Mouse (Mus musculus): Measurements from ENCODE around the gene Gtf2ird1. TPM values are rescaled to one million over a fixed set of nuclear protein-coding genes. Genes with fewer than 3 reads are reported as not detected.
"Not testable (repeated sequence)": the region's sequence is repeated elsewhere in the genome, so short reads cannot be mapped to it uniquely, and the experiment has no call there.

Gene Gtf2ird1
- polyA plus RNA-seq, 1 experiment = 80.1 TPM

GRCm38 (mm10) chr5:134464225-134464624, 7.7 kb upstream of the Gtf2ird1 start:
- Histone ChIP-seq H3K4me1 (ENCODE audit: control insufficient read depth, insufficient read depth, insufficient read length, low read length) (no peaks in the 10 kb centered on the region), H3K27ac (replicated peaks; ENCODE audit: low read depth, low read length) (no peak overlapping the region), H3K4me3 (ENCODE audit: insufficient read depth, low read depth, low read length) (no peak overlapping the region)

DNA sequence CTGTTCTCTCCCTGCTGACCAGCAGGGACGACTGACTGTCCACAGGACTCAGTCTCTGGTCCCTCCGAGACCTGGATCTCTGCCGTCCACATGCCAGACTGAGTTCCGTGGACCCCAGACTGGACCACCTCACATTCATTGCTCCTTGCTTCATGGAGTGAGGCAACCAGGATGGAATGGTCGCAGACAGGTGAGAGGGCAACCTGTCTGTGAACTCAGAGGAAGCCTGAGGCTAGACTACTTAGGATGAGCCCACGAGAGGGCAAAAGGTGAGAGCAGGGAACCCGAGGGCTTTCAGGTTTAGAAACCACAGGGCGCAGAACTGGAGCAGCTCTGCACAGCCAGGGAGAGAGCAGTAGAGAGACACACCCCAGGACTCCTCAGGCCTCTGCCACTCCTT, 6.2 kb upstream of the Gtf2ird1 start:
- Histone ChIP-seq H3K4me1 (ENCODE audit: control insufficient read depth, insufficient read depth, insufficient read length, low read length) (no peaks in the 10 kb centered on the region), H3K4me3 (ENCODE audit: insufficient read depth, low read depth, low read length) (no peak overlapping the region), H3K27ac (replicated peaks; ENCODE audit: low read depth, low read length) (no peak overlapping the region)

DNA sequence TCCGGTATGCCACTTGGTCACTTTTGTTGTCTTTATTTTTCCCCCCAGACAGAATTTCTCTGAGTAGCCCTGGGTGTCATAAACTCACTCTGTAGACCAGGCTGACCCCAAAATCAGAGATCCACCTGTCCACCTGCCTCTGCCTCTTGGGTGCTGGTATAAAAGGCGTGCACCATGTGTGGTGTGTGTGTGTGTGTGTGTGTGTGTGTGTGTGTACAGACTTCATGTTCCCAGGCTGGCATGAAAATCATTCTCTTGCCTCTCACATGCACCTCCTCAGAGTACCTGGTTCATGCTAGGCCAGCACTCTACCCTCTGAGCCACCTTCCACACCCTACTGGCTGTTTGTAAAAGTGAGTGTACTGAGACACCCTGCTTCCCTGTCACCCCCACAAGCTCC, 5.8 kb upstream of the Gtf2ird1 start:
- no peak overlapping the region for H3K27ac ChIP-seq (replicated peaks; ENCODE audit: low read depth, low read length)
- no peaks in the 10 kb centered on the region for H3K4me1 ChIP-seq (ENCODE audit: control insufficient read depth, insufficient read depth, insufficient read length, low read length)
- no peak overlapping the region for H3K4me3 ChIP-seq (ENCODE audit: insufficient read depth, low read depth, low read length)

GRCm38 (mm10) chr5:134460546-134460945, 4.0 kb upstream of the Gtf2ird1 start:
- H3K4me3 ChIP-seq (ENCODE audit: insufficient read depth, low read depth, low read length) = no peak overlapping the region
- no peak overlapping the region for H3K27ac ChIP-seq (replicated peaks; ENCODE audit: low read depth, low read length)
- H3K4me1 ChIP-seq (ENCODE audit: control insufficient read depth, insufficient read depth, insufficient read length, low read length) = no peaks in the 10 kb centered on the region

GRCm38 (mm10) chr5:134459096-134459495, 2.6 kb upstream of the Gtf2ird1 start:
- Histone ChIP-seq H3K4me3 (ENCODE audit: insufficient read depth, low read depth, low read length) (no peak overlapping the region), H3K4me1 (ENCODE audit: control insufficient read depth, insufficient read depth, insufficient read length, low read length) (no peaks in the 10 kb centered on the region), H3K27ac (replicated peaks; ENCODE audit: low read depth, low read length) (peak overlapping the region; percentile 58)

DNA sequence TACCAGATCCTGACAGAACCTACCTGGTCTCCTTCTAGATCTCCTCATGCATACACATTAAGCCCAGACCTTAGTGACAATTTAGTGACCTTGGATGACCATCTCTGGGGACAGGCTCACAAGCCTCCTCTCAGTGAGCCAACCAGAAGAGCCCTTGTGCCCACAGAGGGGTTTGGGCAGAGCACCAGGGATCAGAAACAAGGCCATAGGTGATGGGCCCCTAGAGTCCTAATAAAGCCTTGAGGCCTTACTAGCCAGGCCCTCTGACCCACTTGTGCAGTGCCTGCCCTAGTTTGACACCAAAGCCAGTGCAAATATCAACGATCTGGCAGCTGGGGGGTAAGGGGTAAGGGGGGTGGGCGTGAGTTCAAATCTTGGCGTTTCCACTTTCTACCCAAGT, 1.9 kb upstream of the Gtf2ird1 start:
- H3K4me3 ChIP-seq (ENCODE audit: insufficient read depth, low read depth, low read length) = peak overlapping the region; percentile 9
- H3K27ac ChIP-seq (replicated peaks; ENCODE audit: low read depth, low read length) = peak overlapping the region; percentile 89
- H3K4me1 ChIP-seq (ENCODE audit: control insufficient read depth, insufficient read depth, insufficient read length, low read length) = no peaks in the 10 kb centered on the region

- no peaks in the 10 kb centered on the region for H3K4me1 ChIP-seq (ENCODE audit: control insufficient read depth, insufficient read depth, insufficient read length, low read length)
- no peak overlapping the region; the same call in 1 of the 2 replicates for H3K4me3 ChIP-seq (ENCODE audit: insufficient read depth, low read depth, low read length)
- peak overlapping the region; percentile 88 for H3K27ac ChIP-seq (replicated peaks; ENCODE audit: low read depth, low read length)
Observed at GRCm38 (mm10) chr5:134457371-134457770, 855 bp upstream of the Gtf2ird1 start.

DNA sequence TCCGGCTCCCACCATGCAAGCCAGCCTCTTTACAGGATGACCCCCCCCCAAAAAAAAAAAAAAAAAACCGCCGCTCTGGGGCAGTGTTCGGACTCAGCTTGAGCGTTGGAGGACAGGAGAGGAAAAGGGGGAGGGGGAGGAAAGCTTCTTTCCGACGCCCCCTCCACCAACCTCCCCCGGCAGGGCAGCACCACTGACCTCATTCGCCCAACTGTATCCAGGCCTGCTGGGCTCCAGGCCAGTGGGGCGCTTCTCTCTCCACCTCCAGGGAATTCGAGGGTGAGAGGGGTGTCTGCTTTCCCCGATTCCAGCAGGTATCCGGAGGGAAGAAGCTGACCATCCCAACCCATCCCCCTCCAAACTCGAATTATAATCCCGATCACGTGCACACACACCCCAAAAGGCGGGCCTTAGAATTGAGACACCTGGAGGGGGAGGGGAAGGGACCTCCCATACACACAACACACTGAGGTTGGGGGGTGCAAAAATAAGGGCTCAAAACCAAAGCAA, 547 bp downstream of the Gtf2ird1 start:
- H3K4me3 ChIP-seq (ENCODE audit: insufficient read depth, low read depth, low read length) = peak overlapping the region; percentile 96
- H3K4me1 ChIP-seq (ENCODE audit: control insufficient read depth, insufficient read depth, insufficient read length, low read length) = no peaks in the 10 kb centered on the region
- H3K27ac ChIP-seq (replicated peaks; ENCODE audit: low read depth, low read length) = peak overlapping the region; percentile 97

DNA sequence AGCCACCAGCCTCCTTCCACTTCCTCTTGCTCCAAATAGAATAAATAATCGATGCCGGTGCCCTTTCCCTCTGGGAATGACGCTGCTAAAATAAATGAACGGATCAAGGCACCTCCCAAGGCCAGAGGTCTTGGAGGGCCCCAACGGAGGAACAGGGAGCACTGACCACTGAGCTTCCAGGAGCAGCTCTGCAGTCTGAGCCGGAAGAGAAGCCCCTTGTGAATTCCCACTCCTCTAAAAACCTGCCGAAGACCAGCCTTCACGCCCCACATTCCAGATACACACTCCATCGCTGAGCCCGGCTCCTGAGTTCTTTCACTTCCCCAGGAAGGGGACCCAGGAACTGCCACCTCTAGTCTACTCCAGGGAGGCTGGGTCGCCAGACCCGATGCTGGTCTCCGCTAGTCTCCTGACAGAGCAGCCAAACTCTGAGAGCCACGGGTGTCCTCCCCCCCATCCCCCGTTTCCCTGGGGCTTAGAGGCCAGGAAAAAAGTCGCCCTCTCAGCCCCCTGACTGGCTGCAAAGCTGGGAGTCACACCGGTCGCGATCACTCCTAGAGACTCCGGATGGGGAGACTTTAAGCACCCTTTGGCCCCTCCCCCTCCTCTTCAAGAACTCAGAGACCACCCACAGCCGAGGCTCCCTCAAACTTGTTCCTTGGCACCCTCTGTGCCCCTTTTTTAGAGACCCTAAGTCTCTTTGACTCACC, 1.2 kb downstream of the Gtf2ird1 start:
- Histone ChIP-seq H3K4me1 (ENCODE audit: control insufficient read depth, insufficient read depth, insufficient read length, low read length) (no peaks in the 10 kb centered on the region), H3K4me3 (ENCODE audit: insufficient read depth, low read depth, low read length) (peak overlapping the region; percentile 96), H3K27ac (replicated peaks; ENCODE audit: low read depth, low read length) (peak overlapping the region; percentile 97)

- no peaks in the 10 kb centered on the region for H3K4me1 ChIP-seq (ENCODE audit: control insufficient read depth, insufficient read depth, insufficient read length, low read length)
- H3K27ac ChIP-seq (replicated peaks; ENCODE audit: low read depth, low read length) = peak overlapping the region; percentile 97
- H3K4me3 ChIP-seq (ENCODE audit: insufficient read depth, low read depth, low read length) = peak overlapping the region; percentile 96
Observed at GRCm38 (mm10) chr5:134454421-134454820, 2.1 kb downstream of the Gtf2ird1 start.

DNA sequence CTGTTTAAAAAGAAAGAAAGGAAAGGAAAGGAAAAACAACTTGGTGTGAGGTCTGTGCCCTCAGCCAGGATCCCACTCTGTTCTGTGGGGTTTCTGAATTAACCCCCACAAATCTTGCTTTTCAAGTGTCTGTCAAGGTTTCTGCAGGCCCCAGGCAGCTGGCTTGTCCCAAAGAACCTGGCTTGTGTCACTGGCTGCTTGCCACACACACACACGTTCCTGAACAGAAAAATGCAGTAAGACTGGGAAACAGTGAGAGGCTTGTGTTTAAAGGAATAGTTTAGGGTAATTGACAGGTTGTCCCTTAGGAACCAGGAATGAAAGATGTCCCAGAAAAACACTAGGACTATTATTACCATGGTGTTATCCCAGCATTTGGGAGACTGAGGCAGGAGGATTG, 2.9 kb downstream of the Gtf2ird1 start:
- Histone ChIP-seq H3K27ac (replicated peaks; ENCODE audit: low read depth, low read length) (peak overlapping the region; percentile 69), H3K4me1 (ENCODE audit: control insufficient read depth, insufficient read depth, insufficient read length, low read length) (no peaks in the 10 kb centered on the region), H3K4me3 (ENCODE audit: insufficient read depth, low read depth, low read length) (peak overlapping the region; percentile 96; the same call in 1 of the 2 replicates)

- not testable (repeated sequence) for H3K27ac ChIP-seq (replicated peaks; ENCODE audit: low read depth, low read length); H3K4me3 ChIP-seq (ENCODE audit: insufficient read depth, low read depth, low read length); H3K4me1 ChIP-seq (ENCODE audit: control insufficient read depth, insufficient read depth, insufficient read length, low read length)
Observed at GRCm38 (mm10) chr5:134446755-134447154, 9.8 kb downstream of the Gtf2ird1 start.

GRCm38 (mm10) chr5:134445895-134446294, 10.6 kb downstream of the Gtf2ird1 start:
- no peak overlapping the region for H3K27ac ChIP-seq (replicated peaks; ENCODE audit: low read depth, low read length)
- no peak overlapping the region for H3K4me3 ChIP-seq (ENCODE audit: insufficient read depth, low read depth, low read length)
- no peaks in the 10 kb centered on the region for H3K4me1 ChIP-seq (ENCODE audit: control insufficient read depth, insufficient read depth, insufficient read length, low read length)

DNA sequence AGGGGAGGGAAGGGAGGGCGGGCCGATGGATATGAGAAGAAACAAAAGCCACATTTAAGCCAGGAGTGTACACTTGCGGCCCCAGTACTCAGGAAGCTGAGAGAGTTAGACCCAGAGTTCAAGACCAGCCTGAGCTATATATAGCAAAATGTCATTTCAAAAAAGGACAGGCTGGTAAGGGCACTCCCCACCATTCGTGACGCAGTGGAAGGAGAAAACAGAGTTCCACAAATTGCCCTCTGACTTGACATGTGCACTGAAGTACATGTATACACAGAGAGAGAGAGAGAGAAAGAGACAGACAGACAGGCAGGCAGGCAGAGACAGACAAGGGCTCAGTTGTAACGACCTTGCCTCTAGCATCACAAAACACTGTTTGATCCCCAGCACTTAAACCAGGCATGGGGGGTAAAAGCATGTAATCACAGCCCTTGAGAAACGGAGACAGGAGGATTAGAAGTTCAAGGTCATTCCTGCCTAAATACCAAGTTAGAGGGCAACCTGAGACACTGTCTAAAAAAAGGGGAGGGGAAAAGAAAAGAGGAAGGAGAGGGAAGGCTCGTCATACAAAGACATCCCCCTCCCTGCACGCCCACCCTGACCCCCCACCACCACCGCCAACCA, 11.2 kb downstream of the Gtf2ird1 start:
- peak overlapping the region; percentile 1; the same call in 1 of the 2 replicates for H3K27ac ChIP-seq (replicated peaks; ENCODE audit: low read depth, low read length)
- H3K4me1 ChIP-seq (ENCODE audit: control insufficient read depth, insufficient read depth, insufficient read length, low read length) = peaks cover 2% of the 10 kb centered on the region; the same call in 1 of the 2 replicates
- no peak overlapping the region for H3K4me3 ChIP-seq (ENCODE audit: insufficient read depth, low read depth, low read length)

- Histone ChIP-seq H3K4me1 (ENCODE audit: control insufficient read depth, insufficient read depth, insufficient read length, low read length) (peaks cover 8% of the 10 kb centered on the region; the same call in 1 of the 2 replicates), H3K4me3 (ENCODE audit: insufficient read depth, low read depth, low read length) (no peak overlapping the region), H3K27ac (replicated peaks; ENCODE audit: low read depth, low read length) (no peak overlapping the region)
Observed at GRCm38 (mm10) chr5:134444473-134444872, 12.0 kb downstream of the Gtf2ird1 start.

DNA sequence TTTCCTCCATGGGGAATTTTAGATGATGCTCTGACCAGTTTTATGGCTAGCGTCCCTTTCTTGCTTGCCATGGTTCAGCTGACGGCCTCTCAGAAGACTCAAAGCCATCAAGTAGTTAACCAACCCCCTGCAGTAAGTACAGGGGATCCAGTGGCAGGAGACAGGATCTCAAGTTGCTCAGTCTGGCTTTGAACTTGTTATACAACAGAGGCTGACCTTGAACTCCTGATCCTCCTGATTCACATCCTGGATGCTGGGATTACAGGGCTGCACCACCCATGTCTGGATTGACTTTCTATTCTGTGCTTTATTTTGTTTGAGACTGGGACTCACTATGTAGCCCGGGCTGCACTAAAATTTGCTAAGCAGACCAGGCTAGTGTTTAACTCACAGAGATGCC, 14.4 kb downstream of the Gtf2ird1 start:
- Histone ChIP-seq H3K27ac (replicated peaks; ENCODE audit: low read depth, low read length) (no peak overlapping the region), H3K4me1 (ENCODE audit: control insufficient read depth, insufficient read depth, insufficient read length, low read length) (peaks cover 22% of the 10 kb centered on the region), H3K4me3 (ENCODE audit: insufficient read depth, low read depth, low read length) (no peak overlapping the region)
